Mouse (Mus musculus): ENCODE measurements around the gene Asgr2.
"Not testable (repeated sequence)": the region's sequence is repeated elsewhere in the genome, so short reads cannot be mapped to it uniquely, and the experiment has no call there.

Gene Asgr2

GRCm38 (mm10) chr11:70091986-70092783, at the start of gene Asgr2:
Asgr2 (plus strand) TSS chr11:70092644.
- peak; percentile 48 for DNase-seq (ENCODE audit: low spot score)

DNA sequence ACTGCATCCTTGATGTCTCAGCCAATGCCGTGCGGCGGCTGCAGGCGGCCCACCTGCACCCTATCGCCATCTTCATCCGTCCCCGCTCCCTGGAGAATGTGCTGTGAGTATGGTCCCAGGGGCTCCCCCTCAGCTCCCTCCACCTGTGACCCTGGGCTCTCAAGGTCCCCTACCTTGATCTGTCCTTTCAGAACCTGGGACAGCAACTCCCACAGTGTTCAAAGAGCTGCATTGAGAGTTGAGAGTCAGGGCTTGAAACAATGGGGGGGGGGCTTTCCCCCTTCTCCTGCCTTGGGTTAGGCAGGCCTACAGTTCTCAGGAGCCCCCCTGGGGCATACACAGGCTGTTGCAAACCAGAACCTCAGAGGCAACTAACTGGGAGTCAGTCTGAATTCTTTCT, 48.8 kb upstream of the Asgr2 start:
- DNase-seq (ENCODE audit: low spot score): no peak

DNA sequence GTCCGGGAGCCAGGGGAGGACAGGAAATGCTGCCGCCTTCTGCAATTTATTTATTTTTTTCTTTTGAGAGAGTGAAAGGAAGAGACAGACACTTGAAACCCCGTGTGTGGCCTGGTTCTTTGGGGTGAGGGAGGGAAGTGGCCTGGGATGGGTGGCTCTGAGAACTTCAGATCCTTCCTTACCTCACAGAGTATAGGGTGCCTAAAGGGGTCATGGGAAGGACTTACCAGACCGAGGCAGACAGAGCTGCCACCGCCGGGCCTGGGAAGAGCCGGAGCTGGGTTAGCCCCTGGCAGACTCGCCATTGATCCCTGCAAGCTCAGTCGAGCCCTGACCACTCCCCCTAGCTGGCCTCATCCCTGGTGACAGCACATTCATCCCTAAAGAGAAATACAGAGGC, 47.0 kb upstream of the Asgr2 start:
- no peak for DNase-seq (ENCODE audit: low spot score)

DNA sequence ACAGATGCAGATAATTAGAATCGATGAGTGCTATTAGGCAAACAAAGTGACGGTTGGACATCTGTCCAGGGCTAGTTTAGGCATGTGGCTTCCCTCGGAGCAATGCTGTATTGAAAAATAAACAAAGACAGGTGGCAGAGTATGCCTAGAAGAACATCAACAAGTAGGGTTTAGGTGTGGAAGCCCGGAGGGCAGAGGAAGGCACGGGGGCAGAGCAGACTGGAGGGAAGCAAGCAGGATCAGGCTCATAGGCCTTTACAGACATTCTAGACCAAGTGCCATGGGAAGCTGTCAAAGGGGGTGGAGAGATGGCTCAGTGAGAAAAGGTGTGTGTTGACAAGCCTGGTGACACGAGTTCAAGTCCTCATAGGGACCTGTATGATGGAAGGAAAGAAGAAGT, 43.1 kb upstream of the Asgr2 start:
- DNase-seq (ENCODE audit: low spot score): no peak

DNA sequence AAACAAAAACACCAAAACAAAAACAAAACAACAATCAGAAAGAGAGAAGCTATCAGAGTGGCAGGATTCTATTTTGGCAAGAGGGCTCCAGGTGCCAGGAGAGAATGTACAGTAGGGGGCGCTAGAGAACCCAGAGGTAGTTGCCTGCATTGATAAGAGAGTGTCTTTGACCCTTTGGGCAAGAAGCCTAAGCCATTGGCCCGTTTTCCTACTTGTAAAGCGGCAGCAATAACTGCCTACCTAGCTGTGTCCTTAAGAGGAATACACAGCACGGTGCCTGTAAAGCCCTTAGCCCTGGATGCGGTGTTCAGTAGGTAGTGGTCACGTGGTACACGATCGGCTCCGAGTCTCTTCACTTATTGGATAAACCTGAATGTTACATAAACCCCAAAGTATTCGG, 42.6 kb upstream of the Asgr2 start:
- no peak for DNase-seq (ENCODE audit: low spot score)

DNA sequence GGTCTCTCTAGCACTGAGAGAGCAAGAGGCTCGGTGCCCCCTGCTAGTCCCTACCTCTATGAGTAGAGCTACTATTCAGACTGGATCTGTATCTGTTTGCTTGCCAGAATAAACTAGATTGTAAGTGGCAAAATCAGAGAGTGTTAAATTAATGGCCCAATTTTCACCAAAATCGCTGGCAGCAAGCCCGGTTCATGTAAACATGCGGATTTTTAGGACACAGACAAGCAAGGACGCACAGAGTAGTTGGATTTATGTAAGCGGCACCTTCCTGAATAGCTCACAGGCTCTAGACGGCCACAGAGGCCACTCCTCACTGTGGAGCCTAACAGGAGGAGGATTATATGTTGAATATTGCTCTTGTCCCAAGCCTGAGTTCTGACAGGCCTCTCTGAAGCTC, 39.3 kb upstream of the Asgr2 start:
- DNase-seq (ENCODE audit: low spot score): no peak

DNA sequence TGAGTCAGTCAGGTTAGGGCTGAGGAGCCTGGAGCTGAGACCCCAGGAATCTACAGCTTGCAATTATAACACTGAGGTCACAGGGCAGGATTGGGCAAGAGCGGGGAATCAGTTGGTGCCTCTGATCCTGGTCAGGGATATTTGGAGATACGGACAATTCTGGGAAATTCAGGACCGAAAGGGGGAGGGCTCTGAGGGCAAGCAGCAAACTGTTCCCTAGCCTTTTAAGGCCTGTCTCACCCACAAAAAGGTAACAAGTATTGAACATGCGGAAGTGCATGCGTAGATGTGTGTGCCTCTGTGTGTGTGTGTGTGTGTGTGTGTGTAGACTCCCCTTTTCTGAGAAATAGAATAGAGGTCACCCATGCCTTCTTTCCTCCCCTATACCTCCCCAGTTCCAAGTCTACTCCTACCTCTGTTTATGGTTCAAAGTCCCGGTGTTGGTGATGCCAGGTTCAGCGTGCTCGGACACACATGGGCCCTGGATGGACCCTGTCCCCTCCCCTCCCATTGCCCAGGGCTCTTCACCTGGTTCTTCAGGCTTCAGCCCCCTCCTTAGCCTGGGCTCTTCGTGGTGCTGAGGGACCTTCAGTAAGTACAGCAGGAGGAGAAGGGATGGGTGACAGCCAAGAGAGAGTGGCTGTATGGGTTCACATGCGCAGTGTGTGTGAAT, 38.4 kb upstream of the Asgr2 start, which contains the start of gene Asgr1:
TSS of gene Asgr1 (plus strand) at position 188 of the 673 bp plus-strand sequence.
- DNase-seq (ENCODE audit: low spot score): no peak

DNA sequence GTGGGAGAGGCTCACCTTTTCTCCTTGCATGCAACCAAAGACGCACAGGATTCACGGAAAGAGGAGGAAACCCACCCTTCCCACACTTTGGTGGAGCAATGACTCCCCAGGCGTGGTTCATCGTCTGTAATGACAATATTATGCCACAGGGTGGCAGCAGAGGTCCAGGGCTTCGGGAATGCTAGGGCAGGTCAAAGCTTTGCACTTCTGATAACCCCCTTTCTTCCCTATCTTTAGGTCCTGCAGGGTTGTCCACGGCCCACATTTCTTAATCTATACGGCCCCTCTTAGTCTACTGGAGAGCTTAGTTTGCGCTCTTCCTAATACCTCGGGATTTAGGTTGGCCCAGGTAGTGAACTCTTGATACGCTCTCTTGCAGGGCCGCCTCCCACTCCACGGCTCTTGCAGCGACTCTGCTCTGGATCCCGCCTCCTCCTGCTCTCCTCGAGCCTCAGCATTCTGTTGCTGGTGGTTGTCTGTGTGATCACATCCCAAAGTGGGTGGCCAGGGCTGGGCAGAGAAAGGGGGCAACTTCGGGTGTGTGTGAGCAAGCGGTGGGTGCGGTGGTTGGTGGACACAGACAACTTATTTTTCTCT, 36.7 kb upstream of the Asgr2 start:
- peak; percentile 76 for DNase-seq (ENCODE audit: low spot score)

- DNase-seq (ENCODE audit: low spot score): no peak
Observed at GRCm38 (mm10) chr11:70057805-70058204, 34.6 kb upstream of the Asgr2 start.

DNA sequence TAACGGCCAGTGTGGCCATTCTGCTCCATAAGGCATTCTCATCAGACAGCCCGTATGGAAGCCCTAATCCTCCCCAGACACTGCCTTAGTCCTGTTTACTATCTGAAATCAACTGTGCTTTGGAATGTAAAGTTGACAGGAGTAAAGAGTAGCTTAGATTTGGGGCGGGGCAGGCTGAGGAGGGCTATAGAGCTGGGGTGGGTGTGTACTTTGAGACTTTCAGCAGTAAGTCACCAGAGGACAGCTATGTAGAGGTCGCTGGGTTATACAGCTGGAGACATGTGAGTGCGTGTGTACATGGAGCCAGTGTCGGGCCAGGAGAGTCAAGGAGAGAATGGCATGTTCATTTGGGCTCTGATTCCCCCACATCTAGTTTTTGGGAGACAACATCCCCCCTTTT, 32.5 kb upstream of the Asgr2 start:
- no peak for DNase-seq (ENCODE audit: low spot score)

- no peak for DNase-seq (ENCODE audit: low spot score)
Observed at GRCm38 (mm10) chr11:70063053-70063452, 29.4 kb upstream of the Asgr2 start.

GRCm38 (mm10) chr11:70066701-70067100, 25.7 kb upstream of the Asgr2 start:
- no peak for DNase-seq (ENCODE audit: low spot score)

GRCm38 (mm10) chr11:70068245-70068644, 24.2 kb upstream of the Asgr2 start:
- DNase-seq (ENCODE audit: low spot score): peak; percentile 15

GRCm38 (mm10) chr11:70070057-70070456, 22.4 kb upstream of the Asgr2 start:
- DNase-seq (ENCODE audit: low spot score): no peak

DNA sequence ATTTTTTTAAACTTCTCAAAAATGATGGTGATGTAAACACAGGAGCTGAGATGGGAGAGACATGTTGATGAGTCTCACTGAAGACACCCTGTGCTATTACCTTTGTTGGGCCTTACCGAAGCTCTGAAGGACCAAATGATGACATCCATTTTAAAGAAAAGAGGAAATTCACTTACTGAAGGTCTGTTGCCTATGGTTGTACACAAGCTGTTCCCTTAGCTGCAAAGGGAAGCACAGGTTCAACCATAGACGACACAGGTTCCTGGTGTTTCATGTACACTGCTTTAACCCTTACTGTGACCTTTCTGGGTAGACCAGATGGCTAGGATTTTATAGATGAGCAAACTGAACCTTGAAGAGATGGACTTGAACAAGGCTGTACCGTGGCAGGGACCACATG, 21.8 kb upstream of the Asgr2 start:
- not testable (repeated sequence) for DNase-seq (ENCODE audit: low spot score)

DNA sequence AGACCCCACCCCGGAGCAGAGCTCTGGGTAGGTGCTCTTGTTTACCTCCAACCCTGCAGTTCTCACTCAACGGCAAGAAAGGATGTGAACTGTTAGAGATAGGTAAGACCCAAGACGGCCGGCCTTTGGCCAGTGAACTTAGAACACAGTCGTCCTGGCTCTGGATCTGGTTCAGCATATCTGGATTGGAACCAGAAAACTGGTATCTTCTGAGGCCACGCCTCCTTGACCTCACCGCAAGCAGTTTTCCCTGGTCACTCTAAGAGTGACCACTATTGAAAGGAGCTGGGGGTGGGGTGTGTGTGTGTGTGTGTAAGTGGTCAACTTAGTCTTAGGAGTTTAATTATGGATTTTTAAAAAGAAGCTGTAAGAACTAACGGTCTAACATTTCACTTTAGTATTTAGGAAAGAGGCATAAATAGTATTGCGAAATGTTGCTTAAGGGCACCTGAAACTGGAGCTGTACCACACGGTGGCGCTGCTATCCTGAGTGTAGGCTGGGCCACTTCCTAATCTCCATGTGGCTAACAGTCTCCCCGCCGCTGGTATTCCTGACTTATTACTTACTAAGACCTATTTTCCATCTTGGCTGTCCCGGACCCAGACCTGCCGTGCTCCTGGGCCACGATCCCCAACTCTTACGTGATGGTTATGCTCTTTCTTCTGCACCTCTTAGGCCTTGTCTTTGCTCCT, 17.9 kb upstream of the Asgr2 start:
- peak; percentile 84 for DNase-seq (ENCODE audit: low spot score)

DNA sequence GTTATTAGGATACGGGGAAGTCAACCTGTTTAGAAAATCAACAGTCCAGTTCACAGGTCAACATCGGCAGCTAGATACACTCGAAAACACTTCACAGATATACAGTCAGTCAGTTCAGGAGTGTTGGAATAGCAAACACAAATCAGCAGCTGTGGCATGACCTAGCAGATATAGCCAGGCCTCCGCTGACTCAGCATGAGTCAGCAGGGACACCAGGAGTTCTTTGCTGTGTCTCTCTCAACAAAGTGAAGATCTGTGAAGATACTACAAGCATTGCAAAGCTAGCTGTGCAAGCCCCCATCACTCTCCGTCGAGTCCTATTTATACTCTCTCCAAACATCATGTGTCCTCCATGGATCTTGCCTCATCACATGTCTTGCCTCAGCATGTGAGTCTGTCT, 16.9 kb upstream of the Asgr2 start:
- DNase-seq (ENCODE audit: low spot score): no peak

DNA sequence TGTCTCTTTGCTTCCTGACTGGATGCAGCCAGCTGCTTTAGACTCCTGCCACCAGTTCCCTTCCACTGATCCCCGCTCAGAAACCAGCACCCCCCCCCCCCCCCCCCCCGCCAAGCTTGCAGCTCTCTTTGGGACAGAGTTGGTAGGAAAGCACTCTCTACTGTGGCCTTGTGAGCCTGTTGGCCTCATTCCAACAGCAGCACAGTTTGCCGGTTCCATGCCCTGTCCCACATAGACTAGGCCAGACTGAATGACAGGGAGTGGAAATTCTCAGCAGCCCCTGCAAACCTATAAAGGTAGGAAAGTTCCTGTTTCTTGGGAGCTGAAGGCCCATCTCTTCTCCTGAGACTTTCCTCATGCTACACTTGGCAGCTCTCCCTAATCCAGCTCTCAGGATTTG, 15.0 kb upstream of the Asgr2 start:
- no peak for DNase-seq (ENCODE audit: low spot score)

DNA sequence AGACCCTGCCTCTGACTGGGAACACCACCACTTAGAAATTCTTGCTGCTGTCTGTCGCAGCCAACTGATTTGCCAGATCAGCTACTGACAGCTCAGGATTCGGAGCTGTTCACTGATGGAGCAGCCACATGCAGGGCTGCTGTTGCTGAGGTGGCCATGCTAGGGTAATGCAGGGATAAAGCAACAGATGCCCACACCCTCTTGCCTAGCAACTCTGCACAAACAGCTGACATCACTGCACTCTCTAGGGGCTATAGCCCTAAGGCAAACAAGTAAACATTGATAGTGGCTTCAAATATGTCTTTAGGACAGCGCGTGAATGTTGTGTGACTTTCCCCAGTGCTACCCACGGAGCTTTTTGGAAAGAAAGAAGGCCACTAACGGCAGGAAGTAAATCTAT, 13.3 kb upstream of the Asgr2 start:
- DNase-seq (ENCODE audit: low spot score): no peak

- DNase-seq (ENCODE audit: low spot score): no peak
Observed at GRCm38 (mm10) chr11:70079928-70080327, 12.5 kb upstream of the Asgr2 start.

DNA sequence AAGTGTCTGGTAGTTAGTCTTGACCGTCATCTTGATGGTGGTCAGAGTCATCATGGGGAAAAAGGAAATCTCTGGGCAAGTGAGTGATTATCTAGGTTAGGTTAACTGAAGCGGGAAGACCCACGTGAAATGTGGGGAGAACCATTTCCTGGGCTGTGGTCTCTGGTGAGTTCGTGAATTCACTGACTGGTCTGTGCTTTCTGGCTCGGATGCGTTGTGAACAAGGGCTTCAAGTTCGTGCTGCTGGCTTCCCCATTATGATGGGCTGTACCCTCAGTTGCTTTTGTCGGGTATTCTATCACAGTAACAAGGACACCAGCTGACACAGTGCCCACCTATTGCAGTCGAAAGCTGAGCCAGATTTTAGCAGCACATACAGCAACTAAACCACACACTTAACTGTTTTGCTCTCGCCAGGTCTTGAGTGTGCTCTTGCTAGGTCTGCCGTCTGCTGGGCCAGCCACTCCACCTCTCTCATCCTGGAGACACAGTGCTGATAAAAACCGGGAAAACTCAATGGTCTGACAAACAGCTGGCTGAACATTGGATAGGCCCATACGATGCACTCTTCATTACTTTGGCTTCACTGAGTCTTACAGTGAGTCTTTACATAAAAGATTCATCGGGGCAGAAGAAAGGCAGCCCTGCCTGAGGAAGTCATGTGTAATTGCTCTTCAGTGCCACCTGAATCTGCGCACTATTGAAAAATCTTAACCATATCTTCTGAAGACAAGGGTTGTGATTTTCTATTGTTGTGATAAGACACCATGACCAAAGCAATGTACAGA, 11.4 kb upstream of the Asgr2 start:
- DNase-seq (ENCODE audit: low spot score): no peak

DNA sequence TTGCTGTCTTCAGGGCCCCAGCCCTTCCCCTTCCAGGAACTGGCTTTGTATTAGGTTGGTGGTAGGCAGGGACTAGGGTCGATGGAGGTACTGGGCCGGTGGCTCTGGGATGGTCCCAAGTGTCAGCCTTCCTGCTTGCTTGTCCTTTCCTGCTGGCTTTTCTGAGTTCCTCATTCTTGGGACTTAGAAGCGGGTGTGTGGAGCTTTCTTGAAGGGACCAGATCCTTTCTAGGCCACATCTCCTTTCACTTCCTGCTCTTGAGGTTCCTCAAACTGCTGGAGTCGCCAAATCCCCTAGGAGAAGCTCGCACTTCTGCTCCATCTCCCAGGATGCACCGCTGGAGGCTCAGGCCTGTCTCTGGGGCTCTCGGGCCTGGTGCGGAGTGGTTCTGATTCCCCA, 7.9 kb upstream of the Asgr2 start:
- DNase-seq (ENCODE audit: low spot score): peak; percentile 14

Data from layer of hippocampus, adult 11-12 months (tissue).